Mouse (Mus musculus) MEL (cell line): ENCODE data around the gene Cdc123.

ENCODE experiments used
- CTCF ChIP-seq, 3 experiments: IDR thresholded peaks in 2 of 3; conservative IDR thresholded peaks in 1 of 3; 2 replicates each; pipeline ENCODE4 v1.5.1; 2011 to 2012; ENCODE audit warnings: low read length in 3 of 3, low read depth in 2 of 3, mild to moderate bottlenecking in 2 of 3, improper control_type of control experiment in 1 of 3, inconsistent platforms in 1 of 3, mixed read lengths in 1 of 3, moderate library complexity in 1 of 3; ENCODE audit not compliant: control insufficient read depth in 1 of 3, insufficient read depth in 1 of 3, poor library complexity in 1 of 3, severe bottlenecking in 1 of 3
- EP300 ChIP-seq, 2 experiments: IDR thresholded peaks; 2 replicates each; pipeline ENCODE4 v1.6.1; 2011; ENCODE audit warnings: improper control_type of control experiment in 2 of 2, low read length in 2 of 2, low read depth in 1 of 2, mild to moderate bottlenecking in 1 of 2
- GABPA ChIP-seq: IDR thresholded peaks from 2 replicates; pipeline ENCODE4 v1.6.1; 2012; ENCODE audit warnings: low read depth, mild to moderate bottlenecking, inconsistent platforms, low read length, improper control_type of control experiment, moderate library complexity
- GATA1 ChIP-seq: IDR thresholded peaks from 2 replicates; pipeline ENCODE4 v1.6.1; 2011; ENCODE audit warnings: low read depth, low read length, improper control_type of control experiment
- HCFC1 ChIP-seq: IDR thresholded peaks from 2 replicates; pipeline ENCODE4 v1.6.1; 2012; ENCODE audit warnings: low read depth, mild to moderate bottlenecking, inconsistent platforms, low read length, improper control_type of control experiment, moderate library complexity
- MEF2A ChIP-seq: IDR thresholded peaks from 2 replicates; pipeline ENCODE4 v1.6.1; 2014; ENCODE audit warnings: low read depth, mild to moderate bottlenecking, inconsistent platforms, low read length, improper control_type of control experiment; ENCODE audit not compliant: poor library complexity, insufficient replicate concordance, severe bottlenecking; ENCODE audit errors: extremely low read depth
- RCOR1 ChIP-seq: IDR thresholded peaks from 2 replicates; pipeline ENCODE4 v1.6.1; 2012; ENCODE audit warnings: low read depth, mild to moderate bottlenecking, inconsistent platforms, low read length, improper control_type of control experiment
- TBP ChIP-seq: IDR thresholded peaks from 2 replicates; pipeline ENCODE4 v1.8.0; 2011; ENCODE audit warnings: low read depth, low read length, improper control_type of control experiment
- TCF12 ChIP-seq: IDR thresholded peaks from 2 replicates; pipeline ENCODE4 v1.6.1; 2014; ENCODE audit warnings: low read depth, mild to moderate bottlenecking, inconsistent platforms, low read length, improper control_type of control experiment, moderate library complexity
- UBTF ChIP-seq: IDR thresholded peaks from 2 replicates; pipeline ENCODE4 v1.6.1; 2012; ENCODE audit warnings: low read depth, mild to moderate bottlenecking, inconsistent platforms, low read length, improper control_type of control experiment, moderate library complexity, borderline replicate concordance; ENCODE audit not compliant: insufficient read depth
- USF1 ChIP-seq: IDR thresholded peaks from 2 replicates; pipeline ENCODE4 v1.6.1; 2014; ENCODE audit warnings: low read depth, mild to moderate bottlenecking, inconsistent platforms, low read length, improper control_type of control experiment, moderate library complexity
- ZKSCAN1 ChIP-seq: IDR thresholded peaks from 2 replicates; pipeline ENCODE4 v1.6.1; 2012; ENCODE audit warnings: low read depth, mild to moderate bottlenecking, inconsistent platforms, low read length, improper control_type of control experiment, moderate library complexity

DNA sequence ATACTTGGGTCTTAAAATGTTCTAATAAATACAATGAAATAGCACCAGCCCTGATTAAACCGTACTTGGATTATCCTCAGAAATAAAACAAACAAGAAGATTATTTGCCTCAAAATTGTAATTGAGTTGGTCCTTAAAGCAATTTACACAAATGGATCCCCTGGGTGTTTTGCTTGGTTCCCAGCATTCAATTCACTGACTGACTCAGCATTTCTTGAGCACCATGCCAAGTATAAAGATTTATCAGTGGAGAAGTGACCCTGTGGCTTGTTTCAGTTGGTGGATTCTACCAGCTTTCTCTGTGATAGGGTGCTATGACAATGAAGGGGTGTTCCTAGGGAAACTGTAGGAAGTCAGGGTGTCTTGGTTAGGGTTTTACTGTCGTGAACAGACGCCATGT, 94.1 kb downstream of the Cdc123 start:
- no peak for TF ChIP-seq CTCF (IDR thresholded peaks at IDR 0.05 in 2 of 3, conservative IDR thresholded peaks at IDR 0.05 in 1 of 3; ENCODE audit: control insufficient read depth in 1 of 3, insufficient read depth in 1 of 3, low read depth in 2 of 3, low read length in 3 of 3, poor library complexity in 1 of 3, severe bottlenecking in 1 of 3)
- TF ChIP-seq EP300 (IDR thresholded peaks at IDR 0.05; ENCODE audit: low read depth in 1 of 2, low read length in 2 of 2): no peak
- no peak for TF ChIP-seq TBP
- no peak for TF ChIP-seq HCFC1
- no peak for TF ChIP-seq UBTF
- no peak for TF ChIP-seq GATA1
- no peak for TF ChIP-seq USF1
- TF ChIP-seq GABPA: no peak
- TF ChIP-seq TCF12: no peak
- TF ChIP-seq ZKSCAN1: no peak
- no peak for TF ChIP-seq RCOR1
- TF ChIP-seq MEF2A: no peak
